Mouse (Mus musculus) 416B (cell line): ENCODE measurements at regions not wholly inside any gene's neighbourhood (a gene's known extent, or its start where the extent isn't known, plus 50 kb on each side); places are given as distances from the start of the nearest gene placed in this dataset.

Experiments
- DNase-seq: peaks from one replicate; pipeline ENCODE4 v3.0.0; 2011; ENCODE audit warnings: low read depth

- DNase-seq = no peak
Observed at GRCm38 (mm10) chr11:111838996-111839395, 773.0 kb downstream of the Kcnj2 start.

- no peak for DNase-seq
Observed at GRCm38 (mm10) chr11:111843728-111844258, 777.8 kb downstream of the Kcnj2 start.

- DNase-seq = no peak
Observed at GRCm38 (mm10) chr11:111844382-111845027, 778.5 kb downstream of the Kcnj2 start.

GRCm38 (mm10) chr11:111857288-111857687 is 791.3 kb downstream of the Kcnj2 start:
- DNase-seq = peak; percentile 19

GRCm38 (mm10) chr11:111858111-111858510 is 792.1 kb downstream of the Kcnj2 start:
- DNase-seq = peak; percentile 66

GRCm38 (mm10) chr11:111865143-111865542 is 799.2 kb downstream of the Kcnj2 start:
- no peak for DNase-seq

- no peak for DNase-seq
Observed at GRCm38 (mm10) chr11:111875406-111875805, 809.4 kb downstream of the Kcnj2 start.

GRCm38 (mm10) chr11:111880146-111880545 is 814.2 kb downstream of the Kcnj2 start:
- DNase-seq = no peak

- no peak for DNase-seq
Observed at GRCm38 (mm10) chr11:111890026-111890425, 824.1 kb downstream of the Kcnj2 start.

GRCm38 (mm10) chr11:111893861-111894260 is 827.9 kb downstream of the Kcnj2 start:
- DNase-seq = no peak

GRCm38 (mm10) chr11:111895221-111896200 is 829.5 kb downstream of the Kcnj2 start:
- DNase-seq = no peak

GRCm38 (mm10) chr11:111897001-111897400 is 831.0 kb downstream of the Kcnj2 start:
- no peak for DNase-seq

- DNase-seq = no peak
Observed at GRCm38 (mm10) chr11:111904086-111904485, 838.1 kb downstream of the Kcnj2 start.

GRCm38 (mm10) chr11:111913891-111914290 is 847.9 kb downstream of the Kcnj2 start:
- DNase-seq = no peak

GRCm38 (mm10) chr11:111926336-111926735 is 855.7 kb upstream of the Sox9 start:
- DNase-seq = no peak

GRCm38 (mm10) chr11:111929366-111929765 is 852.7 kb upstream of the Sox9 start:
- no peak for DNase-seq

- DNase-seq = no peak
Observed at GRCm38 (mm10) chr11:111932052-111932451, 850.0 kb upstream of the Sox9 start.

GRCm38 (mm10) chr11:111944282-111944681 is 837.7 kb upstream of the Sox9 start:
- peak; percentile 3 for DNase-seq

GRCm38 (mm10) chr11:111945806-111946205 is 836.2 kb upstream of the Sox9 start:
- DNase-seq = no peak

- DNase-seq = no peak
Observed at GRCm38 (mm10) chr11:111947671-111948070, 834.4 kb upstream of the Sox9 start.

GRCm38 (mm10) chr11:111953421-111953820 is 828.6 kb upstream of the Sox9 start:
- DNase-seq = no peak

- no peak for DNase-seq
Observed at GRCm38 (mm10) chr11:111957721-111958287, 824.2 kb upstream of the Sox9 start.
